Mouse (Mus musculus) myocyte (in vitro differentiated cells): ENCODE measurements around the gene Lgsn.

ENCODE experiments used
- CEBPB ChIP-seq: IDR thresholded peaks from 2 replicates; pipeline ENCODE4 v1.6.1; 2011; ENCODE audit warnings: mild to moderate bottlenecking, moderate library complexity; ENCODE audit not compliant: poor library complexity, insufficient read depth, severe bottlenecking
- E2F4 ChIP-seq: IDR thresholded peaks from one replicate; pipeline ENCODE4 v1.6.1; 2011; ENCODE audit warnings: mild to moderate bottlenecking, control low read depth, moderate library complexity; ENCODE audit not compliant: insufficient read depth
- MAX ChIP-seq: IDR thresholded peaks from one replicate; pipeline ENCODE4 v1.6.1; 2011; ENCODE audit warnings: low read depth, mild to moderate bottlenecking, control low read depth
- MYOD1 ChIP-seq, 3 experiments: IDR thresholded peaks; one replicate each; pipeline ENCODE4 v1.6.1; 2011; ENCODE audit warnings: control low read depth in 2 of 3, low read depth in 2 of 3, mild to moderate bottlenecking in 2 of 3, moderate library complexity in 1 of 3; ENCODE audit not compliant: insufficient read length in 2 of 3, control insufficient read depth in 1 of 3
- POLR2A ChIP-seq: IDR thresholded peaks from one replicate; pipeline ENCODE4 v1.6.1; 2011; ENCODE audit warnings: low read depth, mild to moderate bottlenecking, control low read depth, moderate library complexity; ENCODE audit not compliant: insufficient read length
- POLR2AphosphoS2 ChIP-seq: IDR thresholded peaks from one replicate; pipeline ENCODE4 v1.6.1; 2011; ENCODE audit warnings: low read depth, control low read depth; ENCODE audit not compliant: insufficient read length
- TCF12 ChIP-seq: IDR thresholded peaks from one replicate; pipeline ENCODE4 v1.6.1; 2011; ENCODE audit warnings: mild to moderate bottlenecking, control low read depth; ENCODE audit not compliant: poor library complexity, insufficient read depth, severe bottlenecking
- TCF3 ChIP-seq: IDR thresholded peaks from one replicate; pipeline ENCODE4 v1.6.1; 2011; ENCODE audit warnings: low read depth, control low read depth; ENCODE audit not compliant: insufficient read length
- USF1 ChIP-seq: IDR thresholded peaks from one replicate; pipeline ENCODE4 v1.6.1; 2011; ENCODE audit warnings: low read depth, mild to moderate bottlenecking, control low read depth, moderate library complexity

DNA sequence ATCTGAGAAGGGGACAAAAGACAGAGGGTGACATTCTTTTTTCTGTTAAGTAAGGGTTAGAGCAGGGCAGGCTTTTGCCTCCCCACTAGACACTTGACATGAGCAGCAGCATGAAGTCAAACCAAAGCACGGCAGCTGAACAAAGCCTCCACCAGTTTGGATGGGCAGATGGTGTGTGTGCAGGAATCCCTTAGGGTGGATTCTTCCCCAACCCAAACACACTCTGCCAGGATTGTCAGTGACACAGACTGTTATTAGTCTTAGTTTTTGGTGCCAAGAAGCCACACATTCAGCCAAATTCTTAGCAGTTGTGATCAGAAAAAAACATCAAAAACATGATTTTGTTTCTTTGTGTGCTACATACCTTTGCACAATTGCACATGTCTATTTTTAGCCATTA, 2.1 kb downstream of the Lgsn start:
- TF ChIP-seq MYOD1 (IDR thresholded peaks at IDR 0.05; ENCODE audit: control insufficient read depth in 1 of 3, insufficient read length in 2 of 3, low read depth in 2 of 3) = no peak
- TF ChIP-seq POLR2A = no peak
- TF ChIP-seq CEBPB = no peak
- no peak for TF ChIP-seq MAX
- TF ChIP-seq E2F4 = no peak
- TF ChIP-seq TCF3 = no peak
- no peak for TF ChIP-seq TCF12
- TF ChIP-seq POLR2AphosphoS2 = no peak
- TF ChIP-seq USF1 = no peak
